Mouse (Mus musculus) liver, adult 2 months (tissue): ENCODE measurements around the gene Csta1.
A peak's percentile ranks its signal among the peaks of the same experiment; 100 is the strongest.

Experiments
- CTCF ChIP-seq: fragments of 200-500 bp; IDR thresholded peaks from 2 replicates; pipeline ENCODE4 v1.5.1; 2011; ENCODE audit warnings: low read depth, low read length, control low read depth
- POLR2A ChIP-seq: fragments of 200-500 bp; IDR thresholded peaks from 2 replicates; pipeline ENCODE4 v1.6.1; 2011; ENCODE audit warnings: low read length, control low read depth; ENCODE audit not compliant: insufficient read depth; ENCODE audit errors: extremely low read depth

DNA sequence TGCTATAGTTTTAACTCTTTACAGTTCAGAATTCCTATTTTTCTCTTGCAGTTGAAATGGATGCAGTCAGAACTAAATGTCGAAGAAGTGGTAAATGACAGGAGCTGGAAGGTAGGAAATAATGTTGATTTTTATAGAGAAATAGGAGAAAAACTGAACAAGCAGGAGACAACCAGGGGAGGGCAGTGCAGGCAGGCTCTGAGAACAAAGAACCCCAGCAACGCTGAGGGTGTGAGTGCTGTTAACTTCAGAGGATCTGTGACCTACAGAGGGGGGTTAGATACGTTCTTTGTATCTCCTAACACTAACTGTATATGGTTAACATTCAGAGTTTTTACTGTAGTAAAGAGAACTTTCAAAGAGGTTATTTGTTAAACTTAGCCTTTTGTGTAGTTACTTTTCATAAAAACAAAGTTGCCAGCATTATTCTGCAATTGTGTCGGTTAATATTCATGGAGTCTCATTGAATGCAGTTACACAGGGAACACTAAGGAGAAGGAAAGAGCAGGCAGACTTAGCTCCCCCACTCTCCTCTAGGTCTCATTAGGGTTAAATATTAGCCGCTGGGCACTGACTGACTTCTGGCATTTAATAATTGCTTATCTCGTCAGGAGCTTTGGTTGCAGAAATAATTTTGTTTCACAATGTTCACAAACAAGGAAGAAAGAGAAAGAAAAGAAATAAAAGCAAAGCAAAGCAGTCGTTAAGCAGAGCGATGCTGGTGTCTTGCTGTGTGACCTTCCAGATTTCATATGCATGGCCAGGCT, 41.0 kb downstream of the Csta1 start:
- peak; percentile 66 for TF ChIP-seq CTCF
- no peak for TF ChIP-seq POLR2A
